Mouse (Mus musculus): ENCODE data around the gene Lyg1.

Lyg1 gene

DNA sequence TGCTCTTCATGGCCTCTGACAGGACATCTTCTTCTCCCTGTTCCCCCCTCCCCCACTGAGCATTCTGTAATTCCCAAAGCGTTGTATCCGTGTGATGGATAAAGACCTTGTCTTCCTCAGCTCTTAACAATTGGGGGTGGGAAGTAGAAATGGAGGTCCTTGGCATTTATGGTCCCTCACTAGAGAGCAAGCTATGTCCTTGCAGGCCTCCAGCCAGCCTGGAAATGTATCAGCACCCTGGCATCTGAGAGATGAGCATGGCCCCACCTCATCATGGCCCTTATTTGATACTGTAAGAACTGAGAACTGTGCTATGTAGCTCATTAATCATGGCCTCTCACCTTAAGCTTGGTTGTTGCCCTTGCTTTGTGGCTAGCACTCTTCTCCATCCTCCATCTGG, 2.3 kb downstream of the Lyg1 start:
- in situ Hi-C loops (cut with MboI; ENCODE audit: low sequenced_read_pairs), result no loop called here

DNA sequence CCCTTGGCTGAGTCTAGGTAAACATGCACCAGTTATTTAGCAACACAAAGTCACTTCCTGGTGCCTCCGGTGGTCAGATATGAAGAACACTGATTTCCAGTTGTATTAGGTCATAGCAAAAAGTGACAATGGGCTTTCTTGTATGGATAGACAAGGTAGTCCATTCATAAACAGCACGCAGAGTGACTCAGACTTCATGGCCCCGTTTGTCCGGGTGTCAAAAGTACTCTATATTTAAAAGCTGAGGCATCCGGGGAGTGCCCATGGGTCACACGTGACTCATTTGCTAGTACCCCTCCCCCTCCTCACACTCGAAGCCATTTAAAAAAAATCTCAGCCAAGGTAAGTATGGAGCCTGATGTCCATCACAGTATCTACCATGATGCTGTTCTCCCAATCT, 2.8 kb downstream of the Lyg1 start:
- in situ Hi-C loops (cut with MboI; ENCODE audit: low sequenced_read_pairs), result no loop called here

DNA sequence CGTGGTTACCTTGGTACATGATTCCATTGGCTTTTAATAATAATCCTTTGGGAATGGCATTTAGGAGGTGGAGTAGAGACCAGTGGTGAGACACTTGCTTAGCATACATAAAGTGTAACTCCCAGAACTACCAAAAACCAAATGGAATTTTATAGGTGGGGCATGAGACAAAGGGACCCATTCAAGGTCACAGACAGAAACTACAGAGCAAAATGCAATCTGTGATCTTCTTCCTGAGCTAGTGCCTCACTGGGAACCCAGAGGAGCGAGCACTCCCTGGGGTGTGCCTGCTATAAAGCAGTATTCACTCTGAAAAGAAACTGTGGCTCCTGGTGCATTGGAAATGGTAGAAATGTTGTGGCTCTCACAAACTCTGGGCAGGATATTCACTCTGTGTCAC, 8.7 kb downstream of the Lyg1 start:
- in situ Hi-C loops (cut with MboI; ENCODE audit: low sequenced_read_pairs), result no loop called here

DNA sequence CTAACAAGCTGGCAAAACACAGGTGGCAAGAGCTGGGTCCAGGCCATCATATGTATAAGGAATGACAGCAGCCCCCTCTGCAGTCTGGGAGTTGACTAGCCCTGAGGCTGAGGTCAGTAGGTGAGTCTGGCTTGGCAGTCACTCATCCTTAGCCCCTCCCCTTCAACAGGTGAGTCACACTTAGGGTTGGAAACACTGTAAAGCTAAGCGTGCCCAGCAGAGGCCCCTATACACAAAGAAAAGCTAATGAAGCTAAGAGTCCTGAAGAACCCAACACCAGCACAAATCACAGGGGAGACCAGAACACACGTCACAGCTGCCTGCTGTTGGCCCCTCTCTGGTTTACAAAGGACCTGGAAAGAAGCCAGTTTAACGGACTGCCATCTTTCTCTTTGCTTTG, 25.8 kb downstream of the Lyg1 start:
- in situ Hi-C loops (cut with MboI; ENCODE audit: low sequenced_read_pairs), result no loop called here

DNA sequence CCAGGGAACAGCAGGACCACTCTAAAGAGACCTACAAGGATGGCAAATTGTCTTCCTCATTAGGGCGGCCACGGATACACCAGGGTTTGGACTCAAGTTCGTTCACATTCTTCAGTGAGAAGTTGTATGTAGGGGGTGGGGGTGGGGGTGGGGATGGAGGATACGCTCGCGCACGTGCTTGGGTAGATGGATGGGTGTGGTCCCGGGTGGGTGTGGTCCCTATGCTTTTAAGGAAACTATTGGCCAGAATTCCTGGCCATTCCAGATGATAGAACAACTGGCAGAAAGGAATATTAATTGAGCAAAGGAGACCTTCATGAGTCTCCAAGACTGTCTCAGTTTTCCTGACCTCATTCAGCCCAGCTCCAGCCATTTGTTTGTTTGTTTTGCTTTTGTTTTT, 31.6 kb downstream of the Lyg1 start:
- in situ Hi-C loops (cut with MboI; ENCODE audit: low sequenced_read_pairs), result no loop called here

DNA sequence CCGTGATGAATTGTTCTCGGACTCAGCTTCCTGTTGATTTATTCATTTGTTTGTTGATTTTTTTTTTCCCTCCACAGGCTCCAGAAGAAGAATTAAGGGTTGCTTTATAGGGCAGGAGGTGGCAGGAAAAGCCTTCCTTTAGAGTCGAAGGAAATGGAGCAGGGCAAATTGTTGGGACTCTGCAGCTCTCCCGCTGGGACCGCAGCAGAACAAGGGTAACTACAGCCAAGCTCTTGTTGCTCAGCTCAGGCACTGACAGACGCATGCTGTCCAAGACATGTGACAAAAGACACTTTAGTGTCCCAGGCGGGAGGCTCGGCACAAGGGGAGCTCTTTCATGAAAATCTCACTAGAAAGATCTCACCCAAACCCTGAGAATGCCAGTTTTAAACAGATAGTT, 35.0 kb downstream of the Lyg1 start:
- in situ Hi-C loops (cut with MboI; ENCODE audit: low sequenced_read_pairs), result no loop called here

DNA sequence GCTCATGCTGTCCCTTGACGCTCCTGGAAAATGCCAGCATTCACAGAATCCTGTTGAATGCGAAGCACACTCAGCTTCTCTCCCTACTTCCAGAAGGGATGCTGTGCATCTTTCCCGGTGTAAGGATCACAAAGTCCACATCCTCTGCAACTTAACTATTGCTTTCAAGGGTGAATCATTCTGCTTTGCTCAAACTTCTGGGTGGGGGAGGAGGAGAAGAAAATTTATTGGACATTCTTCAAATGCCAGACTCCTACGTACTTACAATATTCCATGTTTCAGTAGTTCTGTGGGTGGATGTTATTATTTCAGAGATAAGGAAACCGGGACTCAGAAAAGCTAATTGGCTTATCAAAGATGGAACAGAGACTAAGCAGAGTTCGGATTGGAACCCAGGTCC, 39.5 kb downstream of the Lyg1 start:
- in situ Hi-C loops (cut with MboI; ENCODE audit: low sequenced_read_pairs), result no loop called here

DNA sequence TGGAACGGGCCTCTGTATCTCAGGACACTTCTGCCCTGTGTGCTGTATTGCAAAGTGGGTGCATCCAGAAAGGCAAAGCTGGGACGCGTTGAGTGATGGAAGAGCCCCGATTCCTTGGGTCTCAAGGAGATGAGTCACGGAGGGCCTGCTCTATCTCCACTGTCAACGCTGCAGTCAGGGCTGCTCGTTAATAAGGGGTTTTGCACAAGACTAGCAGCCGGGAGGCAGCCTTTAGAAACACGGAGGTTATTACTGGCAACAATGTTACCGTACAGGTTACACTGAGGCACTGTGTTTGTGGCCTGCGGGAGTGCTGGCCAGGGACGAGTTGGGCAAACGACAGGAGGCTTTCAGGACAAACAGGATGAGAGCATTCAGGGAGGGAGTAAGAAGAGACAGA, 39.9 kb downstream of the Lyg1 start:
- in situ Hi-C loops (cut with MboI; ENCODE audit: low sequenced_read_pairs), result no loop called here

DNA sequence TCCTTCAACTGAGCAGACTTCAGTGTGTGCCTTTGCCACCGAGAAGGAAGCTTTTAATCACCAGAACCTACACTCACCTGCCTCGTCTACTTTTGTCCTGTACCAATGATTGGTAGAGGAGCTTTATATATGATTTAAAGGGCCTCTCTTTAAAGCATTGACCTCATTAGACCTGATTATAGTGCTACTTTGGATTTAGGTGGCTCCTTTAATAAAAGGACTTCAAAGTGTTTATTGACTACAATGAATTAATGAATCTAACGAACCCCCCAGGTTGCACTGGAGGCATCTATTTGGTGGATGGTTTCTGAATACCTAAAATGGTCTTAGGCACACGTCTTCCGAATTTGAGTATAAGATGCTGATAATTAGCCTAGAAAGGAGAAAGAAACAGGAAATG, 41.2 kb downstream of the Lyg1 start, which contains the start of gene Lyg2:
Lyg2 (minus strand) TSS at position 101 of the 400 bp plus-strand sequence.
- in situ Hi-C loops (cut with MboI; ENCODE audit: low sequenced_read_pairs), result no loop called here

DNA sequence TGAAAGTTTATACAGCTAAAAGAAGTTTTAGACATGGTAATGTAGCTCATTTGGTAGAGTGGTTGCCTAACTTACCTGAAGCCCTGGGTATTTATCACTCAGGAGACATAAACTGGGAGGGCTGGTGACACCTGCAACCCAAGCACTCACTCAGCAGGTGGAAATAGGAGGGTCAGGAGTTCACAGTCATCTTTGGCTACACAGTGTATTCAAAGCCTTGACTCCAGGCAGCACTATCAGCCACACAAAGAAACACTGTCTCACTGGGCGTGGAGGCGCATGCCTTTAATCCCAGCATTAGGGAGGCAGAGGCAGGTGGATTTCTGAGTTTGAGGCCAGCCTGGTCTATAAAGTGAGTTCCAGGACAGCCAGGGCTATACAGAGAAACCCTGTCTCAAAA, 44.8 kb downstream of the Lyg1 start:
- in situ Hi-C loops (cut with MboI; ENCODE audit: low sequenced_read_pairs), result no loop called here

DNA sequence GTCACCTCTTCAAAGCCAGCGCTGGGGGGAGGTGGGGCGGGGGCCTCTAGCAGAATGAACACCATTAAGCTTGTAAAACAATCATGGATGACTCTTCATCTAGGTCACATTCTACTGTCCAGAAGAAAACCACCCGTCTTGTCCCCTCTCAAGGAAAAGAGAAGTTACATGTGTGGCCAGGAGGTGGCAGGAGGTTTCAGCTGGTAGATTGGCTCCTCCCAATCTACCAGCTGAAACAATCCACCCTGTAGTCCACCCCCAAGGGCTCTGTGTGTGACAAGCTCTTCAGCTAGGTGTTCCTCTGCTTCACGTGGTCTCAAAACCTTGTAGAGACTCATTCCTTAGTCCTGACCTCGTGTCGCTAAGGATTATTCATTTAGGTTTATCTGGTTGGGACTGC, 54.4 kb downstream of the Lyg1 start:
- in situ Hi-C loops (cut with MboI; ENCODE audit: low sequenced_read_pairs), result no loop called here

DNA sequence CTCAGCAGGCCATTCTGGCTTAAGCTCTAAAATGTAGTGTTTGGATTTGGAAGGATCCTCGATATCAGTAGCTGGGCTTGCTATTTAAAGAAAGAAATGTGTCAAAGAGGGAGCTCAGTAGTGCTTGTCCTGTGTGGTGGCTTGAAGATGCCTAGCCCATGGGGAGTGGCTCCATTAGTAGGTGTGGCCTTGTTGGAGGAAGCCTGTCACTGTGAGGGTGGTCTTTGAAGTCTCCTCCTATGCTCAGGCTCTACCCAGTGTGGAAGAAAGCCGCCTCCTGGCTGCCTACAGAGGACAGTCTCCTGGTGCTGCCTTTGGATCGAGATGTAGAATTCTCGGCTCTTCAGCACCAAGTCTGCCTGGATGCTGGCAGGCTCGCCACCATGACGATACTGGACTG, 57.3 kb downstream of the Lyg1 start:
- in situ Hi-C loops (cut with MboI; ENCODE audit: low sequenced_read_pairs), result no loop called here

DNA sequence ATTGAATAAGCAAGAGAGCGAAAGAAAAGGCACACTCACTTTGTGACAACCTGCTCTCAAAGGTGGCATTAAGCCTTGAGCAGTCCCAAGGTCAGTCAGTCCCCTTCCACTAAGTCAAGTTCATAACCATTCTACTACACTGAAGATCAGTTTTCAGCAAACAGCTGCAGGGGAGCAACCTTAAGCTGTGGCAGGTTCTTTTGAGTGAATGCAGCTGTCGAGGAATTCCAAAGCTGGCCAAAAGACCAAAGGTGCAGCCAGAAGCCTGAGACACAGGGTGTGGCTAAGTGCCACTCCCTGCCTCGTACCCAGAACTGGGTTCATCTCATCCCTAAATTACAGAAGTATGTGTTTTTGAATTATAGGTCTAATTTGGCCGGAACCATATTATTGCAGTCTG, 57.7 kb downstream of the Lyg1 start:
- in situ Hi-C loops (cut with MboI; ENCODE audit: low sequenced_read_pairs), result no loop called here
